Mouse (Mus musculus) brain, embryonic 14.5 days (tissue): ENCODE measurements at regions not wholly inside any gene's neighbourhood (a gene's known extent, or its start where the extent isn't known, plus 50 kb on each side); places are given as distances from the start of the nearest gene placed in this dataset.

Source experiments
- CTCF ChIP-seq: fragments of 200-500 bp; IDR thresholded peaks from 2 replicates; pipeline ENCODE4 v1.5.1; 2012; ENCODE audit warnings: inconsistent platforms, mild to moderate bottlenecking, moderate library complexity, borderline replicate concordance; ENCODE audit not compliant: insufficient read depth, insufficient read length; ENCODE audit errors: extremely low read depth
- POLR2A ChIP-seq: fragments of 200-500 bp; IDR thresholded peaks from 2 replicates; pipeline ENCODE4 v1.6.1; 2012; ENCODE audit warnings: mild to moderate bottlenecking, inconsistent platforms, borderline replicate concordance; ENCODE audit not compliant: poor library complexity, insufficient read depth, insufficient read length, severe bottlenecking; ENCODE audit errors: extremely low read depth

DNA sequence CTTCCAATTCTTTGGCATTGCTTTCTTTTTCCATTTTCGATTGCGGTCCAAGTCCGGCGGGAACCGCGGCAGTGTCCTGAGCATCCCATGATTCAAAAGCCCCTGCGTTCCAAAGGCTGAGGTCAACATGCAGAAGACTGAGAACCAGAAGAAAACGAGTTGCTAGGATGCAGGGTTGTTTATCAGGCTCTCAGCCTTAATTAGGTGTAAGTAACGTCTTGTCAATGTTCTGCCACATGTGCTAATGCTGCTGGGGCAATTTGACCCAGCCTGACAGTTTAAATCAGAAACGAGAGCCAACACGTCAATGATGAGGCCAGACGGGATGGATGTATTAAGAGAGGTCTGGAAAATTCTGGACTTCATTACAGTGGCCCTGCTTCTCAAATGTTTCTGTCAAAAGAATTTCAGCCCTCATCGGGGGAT lies 239.4 kb downstream of the Gm45692 start:
- no peak for TF ChIP-seq CTCF
- TF ChIP-seq POLR2A = no peak
